Mouse (Mus musculus): ENCODE measurements around the gene Taf9.

Gene Taf9

GRCm38 (mm10) chr13:100651439-100652186 lies at the start of gene Taf9:
TSS of gene Taf9 (plus strand) at chr13:100651579.
- DNase-seq (ENCODE audit: low spot score), result no peak

- DNase-seq (ENCODE audit: low spot score), result no peak
Observed at GRCm38 (mm10) chr13:100602239-100602902, 49.0 kb upstream of the Taf9 start.

DNA sequence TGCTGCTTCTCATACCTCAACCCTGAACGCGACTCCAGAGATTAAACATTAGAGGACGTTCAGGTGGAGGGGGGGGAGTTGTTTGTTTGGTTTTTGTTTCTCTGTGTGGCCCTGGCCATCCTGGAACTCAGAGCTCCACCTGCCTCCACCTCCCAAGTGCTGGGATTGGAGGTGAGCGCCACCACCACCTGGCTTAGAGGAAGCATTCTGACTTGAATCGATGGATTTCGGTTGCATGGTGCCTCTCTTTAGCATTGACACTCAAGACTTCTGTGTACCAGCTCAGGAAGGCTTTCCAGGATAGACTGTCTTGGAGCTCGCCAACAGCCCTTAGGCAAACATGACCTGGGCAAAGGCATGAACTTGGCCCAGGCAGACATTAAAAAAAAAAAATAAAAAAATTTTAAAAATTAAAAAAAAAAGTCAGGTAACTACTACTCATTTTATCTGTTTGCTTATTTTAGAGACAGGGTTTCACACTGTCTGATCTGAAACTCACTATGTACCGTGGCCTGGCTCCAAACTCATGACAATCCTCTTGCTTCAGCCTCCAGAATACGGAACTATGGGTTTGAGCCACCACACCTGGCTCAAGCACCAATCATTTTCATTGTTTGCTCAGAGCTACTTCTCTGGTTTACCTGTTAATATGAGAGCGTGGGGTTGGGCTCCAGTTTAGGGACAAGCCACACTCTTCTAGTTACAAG lies 48.2 kb upstream of the Taf9 start:
- no peak for DNase-seq (ENCODE audit: low spot score)

- no peak for DNase-seq (ENCODE audit: low spot score)
Observed at GRCm38 (mm10) chr13:100603738-100604095, 47.7 kb upstream of the Taf9 start.

- no peak for DNase-seq (ENCODE audit: low spot score)
Observed at GRCm38 (mm10) chr13:100605845-100606244, 45.5 kb upstream of the Taf9 start.

GRCm38 (mm10) chr13:100607756-100608155 lies 43.6 kb upstream of the Taf9 start:
- no peak for DNase-seq (ENCODE audit: low spot score)

DNA sequence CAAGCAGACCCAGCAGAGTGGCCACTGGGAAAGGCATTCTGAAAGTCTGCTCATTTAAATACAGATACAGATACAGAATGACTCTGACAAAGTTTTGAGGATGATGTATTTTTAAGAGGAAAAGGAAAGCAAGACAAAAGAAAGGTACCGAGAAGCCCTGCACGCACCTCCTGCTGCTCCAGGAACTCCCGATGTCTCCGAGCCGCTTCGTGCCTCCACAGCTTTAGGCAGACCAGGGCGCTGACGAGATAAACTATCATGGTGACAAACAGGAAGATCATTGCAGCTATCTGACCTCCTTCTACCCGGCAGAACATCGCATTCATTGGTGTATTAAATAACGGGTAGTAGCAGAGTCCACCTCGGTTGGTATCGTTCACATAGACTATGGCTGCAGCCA lies 40.1 kb upstream of the Taf9 start:
- no peak for DNase-seq (ENCODE audit: low spot score)

DNA sequence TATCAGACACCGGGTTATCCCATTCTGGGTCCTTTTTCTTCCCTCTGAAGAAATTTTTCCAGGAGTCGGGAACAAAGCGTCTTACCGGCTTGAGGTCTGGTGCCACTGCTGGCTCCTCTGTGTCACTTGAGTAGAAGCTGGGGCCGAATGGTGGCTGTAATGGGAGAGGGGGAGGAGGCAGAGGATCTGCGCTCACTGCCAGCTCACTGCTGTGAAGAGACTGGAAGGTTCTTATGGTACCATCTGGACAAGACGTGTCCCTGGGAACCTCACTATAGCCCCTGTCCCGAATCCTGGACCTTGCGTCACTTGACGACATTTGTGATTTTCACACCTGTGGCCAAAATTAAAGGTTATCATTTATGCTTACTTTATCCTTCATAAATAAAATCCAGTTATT lies 39.1 kb upstream of the Taf9 start:
- DNase-seq (ENCODE audit: low spot score), result no peak

GRCm38 (mm10) chr13:100612903-100613302 lies 38.5 kb upstream of the Taf9 start:
- no peak for DNase-seq (ENCODE audit: low spot score)

DNA sequence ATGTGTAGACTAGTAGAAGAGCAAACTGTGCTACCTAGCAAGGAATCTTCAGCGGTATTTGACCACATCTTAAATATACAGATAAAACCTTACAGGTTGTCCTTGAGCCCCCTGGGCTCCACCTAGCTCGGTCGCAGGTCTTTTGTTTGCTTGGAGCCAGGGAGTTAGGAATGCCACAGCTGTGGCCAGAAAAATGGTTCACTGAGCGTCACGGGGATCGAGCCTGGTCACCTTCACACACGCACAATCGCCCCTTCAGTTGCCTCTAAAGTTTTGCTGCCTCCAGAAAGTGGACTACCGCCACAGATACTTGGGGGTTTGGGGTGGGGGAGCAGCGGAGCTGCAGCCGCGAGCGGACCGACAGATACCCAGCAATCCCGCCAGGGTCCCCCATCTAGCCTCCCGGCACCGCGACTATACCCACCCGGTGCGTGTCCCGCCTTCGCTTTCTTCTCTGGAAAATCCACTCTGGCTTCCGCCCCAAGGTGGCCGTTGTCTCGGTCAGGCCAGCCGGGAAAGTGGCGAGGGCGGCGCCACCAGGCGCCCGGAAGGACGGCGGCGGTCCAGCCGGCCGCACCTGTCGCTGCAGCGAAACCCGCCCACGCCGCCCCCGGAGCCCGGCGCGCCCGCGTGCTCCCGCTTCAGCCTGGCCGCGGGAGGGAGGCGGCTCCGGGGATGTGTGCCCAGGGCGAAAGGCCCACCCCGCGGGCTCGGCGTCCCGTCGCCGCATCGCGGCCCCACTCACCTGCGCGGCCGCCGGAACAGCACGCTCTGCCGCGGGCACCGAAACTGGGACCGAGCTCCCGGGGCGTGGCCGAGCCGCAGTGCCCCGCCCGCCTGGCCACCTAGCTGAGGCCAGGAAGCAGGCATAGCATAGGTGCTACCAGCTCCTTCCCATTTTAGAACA lies 34.9 kb upstream of the Taf9 start, which contains the start of gene Marveld2:
Gene Marveld2, minus strand, starts transcription at position 791 of the 907 bp plus-strand sequence.
- peak; percentile 5 for DNase-seq (ENCODE audit: low spot score)

DNA sequence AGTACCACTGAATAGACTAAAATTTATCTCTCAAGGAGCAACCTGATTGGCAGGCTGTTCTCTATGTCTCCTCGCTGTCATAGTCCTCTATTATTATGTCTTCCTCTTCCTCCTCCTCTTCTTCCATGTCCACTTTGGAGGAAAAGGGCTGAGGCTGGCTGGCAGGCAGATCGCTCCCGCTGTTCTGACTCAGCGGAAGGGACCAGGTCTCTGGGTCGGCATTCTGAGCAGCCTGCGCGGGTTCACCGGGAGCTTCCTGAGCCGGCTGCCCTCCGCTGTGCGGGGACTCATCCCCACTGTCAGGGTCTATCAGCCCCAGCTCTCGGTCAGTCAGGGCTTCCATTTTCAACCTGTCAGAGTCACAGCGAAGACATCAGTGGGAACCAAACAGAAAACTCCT lies 33.8 kb upstream of the Taf9 start:
- DNase-seq (ENCODE audit: low spot score), result no peak

DNA sequence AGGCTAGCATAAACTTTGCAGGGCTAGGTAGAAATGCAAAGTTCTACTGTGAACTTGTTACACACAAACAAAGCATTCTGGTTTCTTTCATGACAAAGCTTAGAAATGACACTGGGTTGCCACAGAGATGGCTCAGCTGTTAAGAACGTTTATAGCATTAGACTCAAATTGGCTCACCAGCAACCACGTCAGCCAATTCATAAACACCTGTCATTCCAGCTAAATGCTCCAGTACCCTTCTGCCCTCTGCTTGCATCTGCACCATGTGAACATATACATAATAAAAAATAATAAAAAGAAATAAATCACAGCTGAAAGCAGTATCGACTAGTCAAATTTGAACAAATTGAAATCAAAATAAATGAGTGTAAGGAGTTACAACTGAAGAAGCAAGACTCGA lies 29.1 kb upstream of the Taf9 start:
- DNase-seq (ENCODE audit: low spot score), result no peak

DNA sequence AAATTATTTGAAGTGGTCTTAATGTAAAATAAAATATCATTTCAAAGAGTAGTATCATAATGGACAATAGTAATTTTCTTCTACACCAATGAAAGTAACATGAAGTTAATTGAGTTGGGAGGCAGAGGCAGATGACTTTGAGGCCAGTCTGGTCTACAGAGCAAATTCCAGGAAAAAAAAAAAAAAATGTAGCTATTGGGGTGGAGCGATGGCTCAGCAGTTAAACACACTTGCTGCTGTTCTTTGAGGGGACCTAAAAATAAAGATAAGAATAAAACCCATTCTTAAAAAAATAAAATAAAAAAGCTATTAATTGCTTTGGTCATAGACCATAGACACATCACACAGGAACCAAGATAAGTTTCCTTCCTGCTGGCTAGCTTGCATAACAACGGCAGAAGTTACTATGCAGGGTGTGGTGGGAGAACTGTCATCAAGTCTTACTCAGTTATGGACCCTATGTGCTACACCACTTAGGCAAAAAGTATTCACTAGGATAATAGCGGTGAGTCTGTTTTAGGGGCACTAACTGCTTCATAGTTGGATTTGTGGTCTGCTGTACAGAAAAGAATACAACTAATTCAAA lies 17.2 kb upstream of the Taf9 start:
- no peak for DNase-seq (ENCODE audit: low spot score)

GRCm38 (mm10) chr13:100642471-100643209 lies 8.7 kb upstream of the Taf9 start:
- DNase-seq (ENCODE audit: low spot score), result no peak

- no peak for DNase-seq (ENCODE audit: low spot score)
Observed at GRCm38 (mm10) chr13:100648223-100648622, 3.2 kb upstream of the Taf9 start.

DNA sequence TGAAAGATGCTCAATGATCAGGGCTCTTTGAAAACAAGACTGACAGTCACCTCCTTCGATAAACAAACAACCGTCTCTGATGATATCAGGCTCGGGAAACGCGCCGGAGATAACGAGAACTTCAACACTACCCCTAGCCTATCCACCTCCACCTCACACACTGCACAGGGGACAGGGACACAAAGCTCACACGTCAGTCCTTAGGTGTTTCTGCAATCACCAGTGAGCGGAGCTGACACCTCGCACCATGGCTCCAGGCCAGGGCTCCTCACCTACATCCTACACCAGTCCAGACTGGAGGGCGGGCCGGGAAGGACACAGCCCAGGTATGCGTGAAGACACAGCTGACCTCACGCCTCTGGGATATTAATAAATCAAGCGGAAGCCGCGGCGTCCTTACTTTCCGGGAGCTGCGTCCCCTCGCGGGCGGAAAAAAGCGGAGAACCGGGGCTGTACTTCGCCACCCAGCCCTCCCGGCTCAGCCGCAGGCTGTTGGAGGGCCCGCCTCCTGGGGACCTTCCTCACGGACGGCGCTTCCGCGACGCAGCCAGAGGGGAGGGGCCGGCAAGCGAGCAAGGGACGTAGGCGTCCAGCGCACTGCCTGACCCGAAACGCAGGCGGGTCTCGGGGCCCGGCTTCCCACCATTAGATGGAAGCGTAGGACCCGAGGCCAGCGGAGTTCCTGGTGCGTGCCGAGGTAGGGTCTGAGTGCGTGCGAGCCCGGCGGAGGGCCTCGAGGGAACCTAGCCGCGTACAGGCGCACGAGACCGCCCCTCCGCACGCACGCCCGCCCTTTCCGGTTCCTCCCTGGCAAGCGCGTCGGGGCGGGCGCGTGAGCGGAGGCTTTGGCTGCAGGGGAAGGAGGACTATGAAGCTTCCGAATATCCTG lies 585 bp upstream of the Taf9 start, which contains the start of the genes Ak6 and Rad17:
Gene Ak6, plus strand, starts transcription at position 430 of the 889 bp plus-strand sequence.
Gene Rad17, minus strand, starts transcription at position 502 of the 889 bp plus-strand sequence.
- DNase-seq (ENCODE audit: low spot score), result peak; percentile 85

DNA sequence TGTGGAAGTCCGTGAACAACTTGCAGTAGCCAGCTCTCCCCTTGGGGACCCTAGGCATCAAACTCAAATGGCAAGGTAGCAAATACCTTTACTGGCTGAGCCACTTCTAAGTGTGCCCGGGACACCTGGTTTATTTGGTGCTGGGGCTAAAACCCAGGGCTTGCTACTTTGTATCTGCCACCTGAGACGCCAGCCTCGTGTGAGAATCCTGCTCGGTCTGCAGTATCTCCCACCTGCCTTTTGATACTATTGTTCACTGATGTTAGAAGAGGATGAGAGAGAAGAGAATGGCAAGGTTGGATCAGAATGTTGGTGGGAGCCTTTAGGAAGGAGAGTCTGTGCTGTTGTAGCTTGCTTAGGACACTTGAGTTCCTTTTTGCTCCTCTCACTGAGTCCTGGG lies 6.7 kb downstream of the Taf9 start:
- DNase-seq (ENCODE audit: low spot score), result no peak

- DNase-seq (ENCODE audit: low spot score), result no peak
Observed at GRCm38 (mm10) chr13:100659864-100660456, 8.6 kb downstream of the Taf9 start.

Measured in ovary, adult 18-20 months (tissue).